Mouse (Mus musculus) hindbrain, embryonic 13.5 days (tissue): ENCODE results near the gene Aff2. TPM values are rescaled to one million over a fixed set of nuclear protein-coding genes. Genes with fewer than 3 reads are reported as not detected.

Experiments
- ATAC-seq: fragments of 200-750 bp; cut with Nextera tagmentation; 2 replicates; pipeline ENCODE4 v1.8.0; 2017; ENCODE audit warnings: moderate TSS enrichment; ENCODE audit not compliant: low FRiP score
- H3K27ac ChIP-seq: fragments of 300-500 bp; sonication (generic); 2 replicates; pipeline ENCODE4 v1.5.1; 2015; ENCODE audit warnings: inconsistent platforms, mild to moderate bottlenecking, moderate library complexity
- H3K27me3 ChIP-seq: fragments of 300-500 bp; sonication (generic); 2 replicates; pipeline ENCODE4 v1.6.1; 2015; ENCODE audit warnings: mild to moderate bottlenecking, inconsistent platforms
- H3K36me3 ChIP-seq: fragments of 300-500 bp; sonication (generic); 2 replicates; pipeline ENCODE4 v1.6.1; 2015; ENCODE audit warnings: mild to moderate bottlenecking, inconsistent platforms
- H3K4me1 ChIP-seq: fragments of 300-500 bp; sonication (generic); replicated peaks from 2 replicates; pipeline ENCODE4 v1.6.1; 2015; ENCODE audit warnings: inconsistent platforms
- H3K4me2 ChIP-seq: fragments of 300-500 bp; sonication (generic); 2 replicates; pipeline ENCODE4 v1.6.1; 2015; ENCODE audit warnings: inconsistent platforms, mild to moderate bottlenecking, moderate library complexity
- H3K4me3 ChIP-seq: fragments of 300-500 bp; sonication (generic); 2 replicates; pipeline ENCODE4 v1.5.1; 2015; ENCODE audit warnings: mild to moderate bottlenecking, inconsistent platforms
- H3K9ac ChIP-seq: fragments of 300-500 bp; sonication (generic); 2 replicates; pipeline ENCODE4 v1.6.1; 2015; ENCODE audit warnings: mild to moderate bottlenecking, inconsistent platforms
- H3K9me3 ChIP-seq: fragments of 300-500 bp; sonication (generic); 2 replicates; pipeline ENCODE4 v1.6.1; 2016; ENCODE audit warnings: inconsistent platforms
- WGBS: fragments of 180-500 bp; shearing (Covaris S2); methylation state at CpG from one replicate; pipeline ENCODE4 v1.1.7; 2015; 5-methylcytosine and 5-hydroxymethylcytosine counted together
- polyA plus RNA-seq: library from polyadenylated mRNA; unstranded; fragments of >200 nt; fragmentation: Nextera tagmentation; extraction: Ambion mirVana; gene quantifications from 2 replicates; pipeline ENCODE4 v1.2.1, GENCODE M21; 2015

Gene Aff2
- polyA plus RNA-seq, 1 experiment from 2014 or later, result 17.8 TPM

DNA sequence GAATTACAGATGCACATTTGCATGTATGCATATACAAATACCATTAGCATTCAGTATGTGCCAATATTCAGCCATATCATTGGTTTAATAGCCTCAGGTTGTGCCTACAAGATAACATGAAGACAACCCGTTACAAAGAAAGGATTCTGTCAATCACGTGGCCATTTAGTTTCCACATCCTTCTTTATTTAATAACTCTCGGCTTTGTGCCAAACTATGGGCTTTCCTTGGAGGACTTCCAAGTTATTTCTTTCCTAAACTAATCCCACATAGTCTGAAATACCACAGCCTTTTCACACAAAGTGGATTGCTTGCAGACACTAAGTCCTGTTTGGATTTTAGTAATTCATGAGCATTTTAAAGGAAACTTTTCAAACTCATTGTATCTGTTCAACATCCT is 142.0 kb downstream of the Aff2 start:
- Histone ChIP-seq H3K27ac (no peak overlapping the region), H3K27me3 (no peaks in the 10 kb centered on the region), H3K9ac (no peak overlapping the region), H3K9me3 (no peaks in the 10 kb centered on the region), H3K4me2 (no peak overlapping the region), H3K36me3 (no peaks in the 10 kb centered on the region), H3K4me3 (no peak overlapping the region), H3K4me1 (no peaks in the 10 kb centered on the region)
- WGBS, result 69% methylated on average over 3 of the region's 3 CpGs
- ATAC-seq, result no peak

DNA sequence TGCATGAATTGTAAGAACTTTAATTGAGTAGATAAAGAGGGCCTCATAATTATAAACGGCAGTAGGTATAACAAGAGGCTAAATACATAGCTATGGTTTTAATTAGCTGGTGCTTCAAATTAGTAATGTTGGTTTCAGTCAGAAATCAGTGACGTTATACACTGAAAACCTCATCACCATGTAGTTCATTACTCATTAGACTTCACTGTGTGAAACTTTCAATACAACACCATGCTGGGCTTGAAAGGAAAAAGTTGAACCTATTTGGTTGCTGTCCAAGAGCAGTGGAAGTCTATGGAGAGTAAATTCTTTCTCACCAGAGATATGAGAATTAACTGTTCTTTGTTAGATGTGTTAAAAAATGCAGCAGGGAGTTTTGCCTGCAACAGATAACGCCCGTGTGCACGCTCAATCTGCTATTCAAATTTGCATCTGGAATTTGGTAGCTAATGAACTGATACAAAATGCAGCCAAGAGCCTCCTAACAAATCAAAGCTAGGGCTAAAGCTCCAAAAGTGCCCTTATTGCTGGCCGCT is 158.0 kb downstream of the Aff2 start:
- Histone ChIP-seq H3K36me3 (no peaks in the 10 kb centered on the region), H3K9me3 (no peaks in the 10 kb centered on the region), H3K4me3 (no peak overlapping the region), H3K9ac (no peak overlapping the region), H3K4me2 (no peak overlapping the region), H3K27me3 (no peaks in the 10 kb centered on the region), H3K27ac (no peak overlapping the region), H3K4me1 (peaks cover 4% of the 10 kb centered on the region; the same call in 1 of the 2 replicates)
- 64% methylated on average over 6 of the region's 6 CpGs for whole genome bisulfite sequencing
- ATAC-seq, result no peak

- H3K36me3 ChIP-seq, result no peaks in the 10 kb centered on the region
Measured at GRCm38 (mm10) chrX:69540811-69541210, 180.7 kb downstream of the Aff2 start.

DNA sequence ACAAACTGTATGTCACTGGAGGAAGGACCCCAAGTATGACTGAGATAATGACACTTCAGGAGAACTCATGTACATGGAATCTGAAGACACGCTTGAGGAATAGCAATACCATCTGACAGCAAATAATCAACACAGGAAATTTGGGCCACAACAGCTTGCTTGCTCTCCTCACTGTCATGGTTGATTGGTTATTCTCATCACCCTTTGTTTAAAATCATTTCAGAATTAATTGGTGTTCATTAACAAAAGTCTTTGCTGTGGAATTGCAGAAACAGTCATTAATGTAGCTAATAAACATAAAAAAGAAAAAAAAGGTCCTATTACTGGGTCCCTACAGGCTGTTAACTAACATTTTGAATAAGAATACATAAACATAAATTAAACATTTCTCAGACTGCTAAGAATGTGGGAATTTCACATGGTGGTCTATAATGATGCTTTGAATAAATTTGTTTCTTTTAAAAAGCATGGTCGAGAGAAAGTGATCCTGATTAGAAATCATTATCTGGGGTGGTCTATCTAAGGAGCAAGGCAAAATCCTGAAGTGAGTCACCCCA is 219.9 kb downstream of the Aff2 start:
- no peak overlapping the region for H3K27ac ChIP-seq
- H3K9me3 ChIP-seq, result no peaks in the 10 kb centered on the region
- no peak overlapping the region for H3K4me3 ChIP-seq
- no peak overlapping the region for H3K9ac ChIP-seq
- H3K4me1 ChIP-seq, result no peaks in the 10 kb centered on the region
- H3K36me3 ChIP-seq, result no peaks in the 10 kb centered on the region
- H3K4me2 ChIP-seq, result no peak overlapping the region
- H3K27me3 ChIP-seq, result no peaks in the 10 kb centered on the region
- WGBS, result 61% methylated on average over 2 of the region's 2 CpGs
- no peak for ATAC-seq

More at GRCm38 (mm10) chrX:69540811-69541210, 180.7 kb downstream of the Aff2 start:
- no peaks in the 10 kb centered on the region for H3K27me3 ChIP-seq
- H3K4me1 ChIP-seq, result no peaks in the 10 kb centered on the region
- ATAC-seq, result no peak
- 49% methylated on average over 1 of the region's 1 CpGs for WGBS
- no peak overlapping the region for H3K4me2 ChIP-seq
- H3K9ac ChIP-seq, result no peak overlapping the region
- H3K4me3 ChIP-seq, result no peak overlapping the region
- H3K27ac ChIP-seq, result no peak overlapping the region
- no peaks in the 10 kb centered on the region for H3K9me3 ChIP-seq

- H3K36me3 ChIP-seq, result no peaks in the 10 kb centered on the region
- H3K4me3 ChIP-seq, result no peak overlapping the region
- no peak for ATAC-seq
- H3K27ac ChIP-seq, result no peak overlapping the region
- no peak overlapping the region for H3K9ac ChIP-seq
- H3K27me3 ChIP-seq, result no peaks in the 10 kb centered on the region
- H3K9me3 ChIP-seq, result no peaks in the 10 kb centered on the region
- H3K4me2 ChIP-seq, result no peak overlapping the region
- H3K4me1 ChIP-seq, result no peaks in the 10 kb centered on the region
Measured at GRCm38 (mm10) chrX:69608793-69609192, 248.7 kb downstream of the Aff2 start.

DNA sequence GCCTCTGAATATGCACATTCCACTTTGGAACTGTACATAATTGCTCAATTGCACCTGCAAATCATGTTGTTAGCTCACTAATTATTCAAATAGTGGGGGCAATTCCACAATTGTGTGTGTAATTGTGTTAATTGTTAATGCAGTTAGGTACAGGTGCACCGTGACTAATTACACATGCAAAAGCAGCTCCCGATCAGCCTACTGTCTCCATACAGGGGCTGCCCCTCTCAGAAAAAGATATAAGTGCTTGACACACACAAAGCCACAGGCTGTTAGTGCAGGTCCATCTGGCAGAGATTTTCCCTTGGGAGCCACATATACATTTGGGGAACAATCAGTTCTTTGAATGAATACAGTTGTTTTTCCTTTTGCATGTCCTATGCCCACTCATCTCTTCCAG is 302.9 kb downstream of the Aff2 start:
- H3K27ac ChIP-seq, result no peak overlapping the region
- H3K4me2 ChIP-seq, result no peak overlapping the region
- no peaks in the 10 kb centered on the region for H3K27me3 ChIP-seq
- WGBS, result 55% methylated on average over 2 of the region's 2 CpGs
- ATAC-seq, result no peak
- no peaks in the 10 kb centered on the region for H3K9me3 ChIP-seq
- H3K9ac ChIP-seq, result no peak overlapping the region
- H3K4me3 ChIP-seq, result no peak overlapping the region
- no peaks in the 10 kb centered on the region for H3K4me1 ChIP-seq
- no peaks in the 10 kb centered on the region for H3K36me3 ChIP-seq

- Histone ChIP-seq H3K4me2 (no peak overlapping the region), H3K27ac (peak overlapping the region; percentile 62; the same call in 1 of the 2 replicates), H3K4me3 (no peak overlapping the region), H3K36me3 (no peaks in the 10 kb centered on the region), H3K9ac (no peak overlapping the region), H3K9me3 (no peaks in the 10 kb centered on the region), H3K27me3 (no peaks in the 10 kb centered on the region), H3K4me1 (no peaks in the 10 kb centered on the region)
- WGBS, result 31% methylated on average over 3 of the region's 3 CpGs
- peak; percentile 78 for ATAC-seq
Measured at GRCm38 (mm10) chrX:69666145-69666677, 306.1 kb downstream of the Aff2 start.

GRCm38 (mm10) chrX:69675691-69676090 is 315.6 kb downstream of the Aff2 start:
- no peaks in the 10 kb centered on the region for H3K36me3 ChIP-seq
- no peak for ATAC-seq
- H3K4me3 ChIP-seq, result no peak overlapping the region
- no peaks in the 10 kb centered on the region for H3K9me3 ChIP-seq
- no peak overlapping the region for H3K9ac ChIP-seq
- no peak overlapping the region for H3K4me2 ChIP-seq
- H3K27me3 ChIP-seq, result no peaks in the 10 kb centered on the region
- no peak overlapping the region for H3K27ac ChIP-seq
- no peaks in the 10 kb centered on the region for H3K4me1 ChIP-seq
- 95% methylated on average over 1 of the region's 1 CpGs for WGBS

- H3K9me3 ChIP-seq, result no peaks in the 10 kb centered on the region
- H3K27me3 ChIP-seq, result no peaks in the 10 kb centered on the region
- no peak overlapping the region for H3K4me3 ChIP-seq
- no peaks in the 10 kb centered on the region for H3K4me1 ChIP-seq
- 46% methylated on average over 4 of the region's 4 CpGs for whole genome bisulfite sequencing
- H3K4me2 ChIP-seq, result no peak overlapping the region
- no peaks in the 10 kb centered on the region for H3K36me3 ChIP-seq
- no peak overlapping the region for H3K27ac ChIP-seq
- ATAC-seq, result no peak
- H3K9ac ChIP-seq, result no peak overlapping the region
Measured at GRCm38 (mm10) chrX:69698840-69699239, 338.7 kb downstream of the Aff2 start.

DNA sequence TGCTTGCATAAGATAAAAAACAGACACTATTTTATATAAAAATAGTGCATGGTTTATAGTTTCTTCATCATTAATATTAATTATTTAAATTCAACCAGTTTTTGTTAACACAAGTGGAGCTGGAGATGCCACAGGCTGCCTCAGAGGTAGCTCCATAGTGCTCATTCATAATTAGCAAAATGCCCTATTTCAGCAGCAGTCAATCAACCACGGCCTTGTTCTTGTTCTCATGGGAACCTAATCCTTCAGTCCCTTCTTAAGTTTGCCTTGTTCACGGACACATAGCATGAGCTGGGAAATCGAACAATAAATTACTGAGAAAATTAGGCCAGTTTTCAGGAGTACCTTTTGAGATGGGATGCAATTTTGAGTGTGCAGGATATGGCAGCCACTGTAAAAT is 378.9 kb downstream of the Aff2 start:
- H3K27me3 ChIP-seq, result no peaks in the 10 kb centered on the region
- ATAC-seq, result no peak

GRCm38 (mm10) chrX:69744962-69745597 is 385.0 kb downstream of the Aff2 start:
- Histone ChIP-seq H3K4me2 (no peak overlapping the region), H3K4me1 (no peaks in the 10 kb centered on the region), H3K9ac (no peak overlapping the region), H3K36me3 (no peaks in the 10 kb centered on the region), H3K4me3 (no peak overlapping the region), H3K9me3 (no peaks in the 10 kb centered on the region), H3K27me3 (no peaks in the 10 kb centered on the region), H3K27ac (no peak overlapping the region)
- ATAC-seq, result no peak
- WGBS, result 25% methylated on average over 3 of the region's 3 CpGs

More for the DNA sequence above, 378.9 kb downstream of the Aff2 start:
- Histone ChIP-seq H3K9me3 (no peaks in the 10 kb centered on the region), H3K4me1 (no peaks in the 10 kb centered on the region), H3K4me2 (no peak overlapping the region), H3K4me3 (no peak overlapping the region), H3K27ac (no peak overlapping the region), H3K9ac (no peak overlapping the region), H3K36me3 (no peaks in the 10 kb centered on the region)
- 37% methylated on average over 3 of the region's 3 CpGs for WGBS

DNA sequence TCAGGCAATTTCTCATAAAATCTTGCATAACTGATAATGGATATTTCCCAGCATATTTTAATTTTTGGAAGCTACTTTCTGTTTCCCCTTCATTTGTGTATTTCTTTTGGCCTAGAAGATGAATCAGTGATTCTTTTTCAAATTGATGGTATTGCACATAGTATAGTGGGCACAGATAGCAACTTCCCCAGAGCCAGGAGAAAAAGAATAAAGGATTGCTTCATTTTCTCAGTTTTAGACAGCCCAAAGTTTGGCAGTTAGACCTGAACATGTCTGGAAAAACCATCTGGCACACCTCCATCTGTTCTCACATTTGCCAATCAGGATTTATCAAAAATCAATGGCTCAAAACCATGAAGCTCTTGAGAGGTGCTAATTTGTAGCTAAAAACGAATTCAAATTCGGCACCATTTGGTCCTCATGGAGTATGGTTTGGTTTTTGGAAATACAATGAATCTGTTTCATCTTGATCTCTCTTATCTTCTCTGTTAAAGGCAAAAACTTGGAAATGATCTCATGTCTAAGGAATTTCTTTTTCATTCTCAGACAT is 441.9 kb downstream of the Aff2 start:
- H3K4me1 ChIP-seq, result no peaks in the 10 kb centered on the region
- H3K4me3 ChIP-seq, result no peak overlapping the region
- no peaks in the 10 kb centered on the region for H3K36me3 ChIP-seq
- 80% methylated on average over 2 of the region's 2 CpGs for WGBS
- H3K9me3 ChIP-seq, result no peaks in the 10 kb centered on the region
- no peak overlapping the region for H3K4me2 ChIP-seq
- ATAC-seq, result no peak
- no peak overlapping the region for H3K9ac ChIP-seq
- no peaks in the 10 kb centered on the region for H3K27me3 ChIP-seq
- no peak overlapping the region for H3K27ac ChIP-seq

DNA sequence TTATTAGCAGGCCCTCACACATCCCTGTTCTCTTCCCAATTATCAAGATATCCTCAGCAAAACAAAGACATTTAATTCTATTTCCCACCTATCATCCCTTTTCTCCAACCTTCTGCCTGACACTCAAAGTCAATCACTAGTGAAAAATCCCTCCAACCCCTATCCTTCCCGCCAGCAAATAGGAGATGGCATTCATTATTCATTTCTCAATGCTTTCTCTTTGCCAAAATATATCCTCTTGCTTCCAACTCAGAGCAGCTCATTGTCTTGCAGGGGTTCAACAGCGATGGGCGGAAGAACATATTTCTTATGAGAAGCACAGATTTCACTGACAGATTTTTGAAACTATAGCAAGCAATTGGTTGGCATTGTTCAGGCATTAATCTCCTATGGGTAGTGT is 442.4 kb downstream of the Aff2 start:
- no peaks in the 10 kb centered on the region for H3K4me1 ChIP-seq
- H3K9me3 ChIP-seq, result no peaks in the 10 kb centered on the region
- H3K27me3 ChIP-seq, result no peaks in the 10 kb centered on the region
- H3K4me2 ChIP-seq, result no peak overlapping the region
- no peaks in the 10 kb centered on the region for H3K36me3 ChIP-seq
- H3K4me3 ChIP-seq, result no peak overlapping the region
- H3K9ac ChIP-seq, result no peak overlapping the region
- H3K27ac ChIP-seq, result no peak overlapping the region
- 88% methylated on average over 3 of the region's 3 CpGs for WGBS
- ATAC-seq, result no peak
